9 mouse cellular contexts compared by ENCODE assay signal in genomic region chr1:88474598-88474997, GRCm38 (mm10). TPM values are rescaled to one million over a fixed set of nuclear protein-coding genes. Genes with fewer than 3 reads are reported as not detected.
A peak's percentile ranks its signal among the peaks of the same experiment; 100 is the strongest.
DNase-seq lines count a peak whose midpoint lies in the region; ATAC-seq lines count a peak whose summit lies in the region.
"Had no signal": no experiment of that assay in that cellular context is flagged by ENCODE, and none has a peak within 500 bp of the region (broad histone marks: within the 10 kb centered on the region; RNA-seq: fewer than 3 reads in every experiment).

No protein-coding gene starts in this region.

- H3K4me3 ChIP-seq in heart, embryonic 15.5 days = no peak overlapping the region
- no peak overlapping the region for H3K4me3 ChIP-seq in stomach, embryonic 16.5 days (replicated peaks; ENCODE audit: low read length)
- no peak overlapping the region for H3K4me3 ChIP-seq in midbrain, embryonic 14.5 days (replicated peaks; ENCODE audit: low read depth, low read length)
- H3K4me3 ChIP-seq: neural tube, embryonic 12.5 days had no signal

- ATAC-seq in CD4-positive, CD25-positive, alpha-beta regulatory T cell, adult 4 months = peak; percentile 88
- peak; percentile 58; the same call in 1 of the 2 replicates for ATAC-seq in heart, embryonic 15.5 days (replicated peaks; ENCODE audit: insufficient number of reproducible peaks, insufficient read depth, low FRiP score, low read depth)
- ATAC-seq in stomach, embryonic 16.5 days (ENCODE audit: insufficient read depth, low FRiP score) = peak; percentile 76
- no peak for ATAC-seq in midbrain, embryonic 14.5 days (ENCODE audit: low FRiP score, low TSS enrichment)

- H3K4me2 ChIP-seq in heart, embryonic 15.5 days = no peak overlapping the region
- H3K4me2 ChIP-seq in stomach, embryonic 16.5 days (ENCODE audit: low read depth, low read length) = no peak overlapping the region
- H3K4me2 ChIP-seq in midbrain, embryonic 14.5 days (ENCODE audit: low read length) = no peak overlapping the region
- H3K4me2 ChIP-seq: neural tube, embryonic 12.5 days had no signal

- H3K9me3 ChIP-seq in heart, embryonic 15.5 days (replicated peaks) = no peaks in the 10 kb centered on the region
- no peaks in the 10 kb centered on the region for H3K9me3 ChIP-seq in stomach, embryonic 16.5 days (replicated peaks; ENCODE audit: control insufficient read depth, low read length)
- no peaks in the 10 kb centered on the region for H3K9me3 ChIP-seq in midbrain, embryonic 14.5 days (ENCODE audit: control insufficient read depth, low read length)
- H3K9me3 ChIP-seq: neural tube, embryonic 12.5 days had no signal

- H3K36me3 ChIP-seq in heart, embryonic 15.5 days = no peaks in the 10 kb centered on the region
- H3K36me3 ChIP-seq in stomach, embryonic 16.5 days (ENCODE audit: control insufficient read depth, insufficient read depth, low read length) = no peaks in the 10 kb centered on the region
- no peaks in the 10 kb centered on the region for H3K36me3 ChIP-seq in midbrain, embryonic 14.5 days (ENCODE audit: control insufficient read depth, insufficient read depth, low read length)
- H3K36me3 ChIP-seq: neural tube, embryonic 12.5 days had no signal

- H3K27me3 ChIP-seq in heart, embryonic 15.5 days = no peaks in the 10 kb centered on the region
- no peaks in the 10 kb centered on the region for H3K27me3 ChIP-seq in stomach, embryonic 16.5 days (ENCODE audit: control insufficient read depth, insufficient read depth, low read length)
- no peaks in the 10 kb centered on the region for H3K27me3 ChIP-seq in midbrain, embryonic 14.5 days (ENCODE audit: control insufficient read depth, insufficient read depth, low read length)
- H3K27me3 ChIP-seq: neural tube, embryonic 12.5 days had no signal

- H3K9ac ChIP-seq in heart, embryonic 15.5 days = no peak overlapping the region
- H3K9ac ChIP-seq in stomach, embryonic 16.5 days (ENCODE audit: low read length) = no peak overlapping the region
- no peak overlapping the region for H3K9ac ChIP-seq in midbrain, embryonic 14.5 days (replicated peaks; ENCODE audit: low read length)
- H3K9ac ChIP-seq: neural tube, embryonic 12.5 days had no signal

- H3K27ac ChIP-seq in heart, embryonic 15.5 days = 0 out of 2 replicates have a peak overlapping the region, but pooled peaks have one; percentile 4
- peak overlapping the region; percentile 78 for H3K27ac ChIP-seq in stomach, embryonic 16.5 days (ENCODE audit: low read length)
- no peak overlapping the region for H3K27ac ChIP-seq in midbrain, embryonic 14.5 days (replicated peaks; ENCODE audit: low read depth, low read length)
- H3K27ac ChIP-seq: neural tube, embryonic 12.5 days had no signal

- WGBS in heart, embryonic 15.5 days = 36% methylated on average over 7 of the region's 7 CpGs
- WGBS in stomach, embryonic 16.5 days = 17% methylated on average over 7 of the region's 7 CpGs
- WGBS in midbrain, embryonic 14.5 days = 77% methylated on average over 7 of the region's 7 CpGs

- peak; percentile 42 to 44 for DNase-seq in adrenal gland, postnatal 36 days
- DNase-seq in kidney, postnatal 4 days = peak; percentile 83 to 87
- DNase-seq in layer of hippocampus, postnatal 36 days = no peak
- DNase-seq in cerebellum, postnatal 10 days = no peak
- DNase-seq in midbrain, embryonic 14.5 days = no peak

- peaks cover 12% of the 10 kb centered on the region; the same call in 1 of the 2 replicates for H3K4me1 ChIP-seq in heart, embryonic 15.5 days (replicated peaks)
- peaks cover 28% of the 10 kb centered on the region for H3K4me1 ChIP-seq in stomach, embryonic 16.5 days (ENCODE audit: control insufficient read depth, insufficient read depth, low read length)
- H3K4me1 ChIP-seq in midbrain, embryonic 14.5 days (ENCODE audit: control insufficient read depth, insufficient read depth, low read length) = 0 out of 2 replicates have a peak, but pooled peaks cover 10% of the 10 kb centered on the region

RNA-seq across cellular contexts. Expression of gene Glrp1, which starts 35.3 kb away (rescaled TPM):
- polyA plus RNA-seq in CD4-positive, CD25-positive, alpha-beta regulatory T cell, adult 4 months (2017; shearing (Covaris generic)) = not detected
- total RNA-seq in adrenal gland, postnatal 36 days (2021) = not detected
- 0.21 and 0.25 TPM in 2 replicates for polyA plus RNA-seq in heart, embryonic 15.5 days (2015; fragmentation: Nextera tagmentation; extraction: Ambion mirVana)
- 0.09 TPM in 1 of 2 replicates, not detected in the other for polyA plus RNA-seq in stomach, embryonic 16.5 days (2015; fragmentation: Nextera tagmentation; extraction: Ambion mirVana)
- not detected for total RNA-seq in layer of hippocampus, postnatal 36 days (2021)
- not detected in 2 replicates for polyA plus RNA-seq in midbrain, embryonic 14.5 days (2014; fragmentation: Nextera tagmentation; extraction: Ambion mirVana)
- polyA plus RNA-seq: neural tube, embryonic 12.5 days had no signal

Comparison
In these comparisons a context has a peak if more than half of its experiments do, and no peak if none do; other contexts are left out.
1. DNase-seq: peak in adrenal gland, postnatal 36 days (2 of 2) and kidney, postnatal 4 days (2 of 2); none in layer of hippocampus, postnatal 36 days (0 of 2), cerebellum, postnatal 10 days (0 of 2) and midbrain, embryonic 14.5 days (single experiment).